Mouse (Mus musculus): ENCODE measurements around the gene Eif4g2. TPM values are rescaled to one million over a fixed set of nuclear protein-coding genes. Genes with fewer than 3 reads are reported as not detected.
A peak's percentile ranks its signal among the peaks of the same experiment; 100 is the strongest.

Eif4g2 gene
- polyA plus RNA-seq, 1 experiment, result 161 TPM

GRCm38 (mm10) chr7:111121522-111121921 lies 38.7 kb upstream of the Eif4g2 start:
- DNase-seq, result peak; percentile 83
- 13% methylated on average over 9 of the region's 9 CpGs for WGBS
- peak overlapping the region; percentile 99 for H3K27ac ChIP-seq (ENCODE audit: insufficient read depth, low read depth, low read length)
- TF ChIP-seq CTCF (conservative IDR thresholded peaks at IDR 0.05; ENCODE audit: insufficient read depth, insufficient read length, low read depth, low read length) (no peak), POLR2A (IDR thresholded peaks at IDR 0.05; ENCODE audit: low read depth, low read length) (no peak)
- peaks cover 2% of the 10 kb centered on the region; the same call in 1 of the 2 replicates for H3K4me1 ChIP-seq (ENCODE audit: control insufficient read depth, insufficient read depth, low read length)
- H3K4me3 ChIP-seq (ENCODE audit: insufficient read depth, low read depth, low read length), result peak overlapping the region; percentile 89
- H3K27me3 ChIP-seq (replicated peaks; ENCODE audit: control insufficient read depth, insufficient read depth, low read length), result no peaks in the 10 kb centered on the region
- no peaks in the 10 kb centered on the region; the same call in 1 of the 2 replicates for H3K36me3 ChIP-seq (ENCODE audit: control insufficient read depth, insufficient read depth, low read length)

GRCm38 (mm10) chr7:111109561-111109960 lies 26.7 kb upstream of the Eif4g2 start:
- Histone ChIP-seq H3K27ac (ENCODE audit: insufficient read depth, low read depth, low read length) (no peak overlapping the region), H3K27me3 (replicated peaks; ENCODE audit: control insufficient read depth, insufficient read depth, low read length) (no peaks in the 10 kb centered on the region), H3K36me3 (ENCODE audit: control insufficient read depth, insufficient read depth, low read length) (peaks cover 3% of the 10 kb centered on the region; the same call in 1 of the 2 replicates), H3K4me1 (ENCODE audit: control insufficient read depth, insufficient read depth, low read length) (0 out of 2 replicates have a peak, but pooled peaks cover 4% of the 10 kb centered on the region), H3K4me3 (ENCODE audit: insufficient read depth, low read depth, low read length) (no peak overlapping the region)
- WGBS, result 72% methylated on average over 2 of the region's 2 CpGs
- DNase-seq, result no peak
- TF ChIP-seq POLR2A (IDR thresholded peaks at IDR 0.05; ENCODE audit: low read depth, low read length) (no peak), CTCF (conservative IDR thresholded peaks at IDR 0.05; ENCODE audit: insufficient read depth, insufficient read length, low read depth, low read length) (no peak)

GRCm38 (mm10) chr7:111109161-111109560 lies 26.3 kb upstream of the Eif4g2 start:
- 94% methylated on average over 2 of the region's 2 CpGs for WGBS
- DNase-seq, result no peak
- Histone ChIP-seq H3K4me1 (ENCODE audit: control insufficient read depth, insufficient read depth, low read length) (no peaks in the 10 kb centered on the region), H3K27me3 (replicated peaks; ENCODE audit: control insufficient read depth, insufficient read depth, low read length) (no peaks in the 10 kb centered on the region), H3K4me3 (ENCODE audit: insufficient read depth, low read depth, low read length) (no peak overlapping the region), H3K36me3 (ENCODE audit: control insufficient read depth, insufficient read depth, low read length) (peaks cover 3% of the 10 kb centered on the region; the same call in 1 of the 2 replicates), H3K27ac (ENCODE audit: insufficient read depth, low read depth, low read length) (no peak overlapping the region)
- TF ChIP-seq POLR2A (IDR thresholded peaks at IDR 0.05; ENCODE audit: low read depth, low read length), result no peak

DNA sequence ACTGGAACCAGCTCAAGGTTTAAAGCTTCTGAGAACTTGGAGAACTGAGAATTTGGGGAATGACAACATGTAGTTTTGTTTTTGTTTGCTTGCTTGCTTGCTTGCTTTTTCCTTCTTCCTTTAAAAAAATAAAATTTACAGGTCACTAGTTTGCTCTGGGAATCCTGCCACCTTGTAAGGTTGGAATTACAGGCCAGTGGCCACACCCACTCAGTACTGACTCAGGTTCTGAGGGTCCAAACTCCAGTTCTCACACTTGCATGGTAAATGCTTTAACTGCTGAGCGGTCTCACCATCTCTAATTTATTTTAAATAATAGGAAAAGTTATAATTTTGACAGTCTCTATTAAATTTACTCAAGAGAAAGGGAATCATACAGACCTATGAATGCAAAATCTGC lies 15.4 kb upstream of the Eif4g2 start:
- H3K27me3 ChIP-seq (replicated peaks; ENCODE audit: control insufficient read depth, insufficient read depth, low read length), result no peaks in the 10 kb centered on the region
- peak overlapping the region; percentile 74 for H3K27ac ChIP-seq (ENCODE audit: insufficient read depth, low read depth, low read length)
- TF ChIP-seq POLR2A (IDR thresholded peaks at IDR 0.05; ENCODE audit: low read depth, low read length), result no peak
- no peak for TF ChIP-seq CTCF (conservative IDR thresholded peaks at IDR 0.05; ENCODE audit: insufficient read depth, insufficient read length, low read depth, low read length)
- no peaks in the 10 kb centered on the region for H3K36me3 ChIP-seq (ENCODE audit: control insufficient read depth, insufficient read depth, low read length)
- peaks cover 4% of the 10 kb centered on the region; the same call in 1 of the 2 replicates for H3K4me1 ChIP-seq (ENCODE audit: control insufficient read depth, insufficient read depth, low read length)
- no peak overlapping the region for H3K4me3 ChIP-seq (ENCODE audit: insufficient read depth, low read depth, low read length)
- peak; percentile 91 for DNase-seq
- WGBS, result 65% methylated on average over 1 of the region's 1 CpGs

- no peak for TF ChIP-seq CTCF (conservative IDR thresholded peaks at IDR 0.05; ENCODE audit: insufficient read depth, insufficient read length, low read depth, low read length)
- no peak for TF ChIP-seq POLR2A (IDR thresholded peaks at IDR 0.05; ENCODE audit: low read depth, low read length)
- no peak for DNase-seq
- Histone ChIP-seq H3K27ac (ENCODE audit: insufficient read depth, low read depth, low read length) (no peak overlapping the region), H3K27me3 (replicated peaks; ENCODE audit: control insufficient read depth, insufficient read depth, low read length) (no peaks in the 10 kb centered on the region), H3K4me3 (ENCODE audit: insufficient read depth, low read depth, low read length) (no peak overlapping the region), H3K36me3 (ENCODE audit: control insufficient read depth, insufficient read depth, low read length) (no peaks in the 10 kb centered on the region), H3K4me1 (ENCODE audit: control insufficient read depth, insufficient read depth, low read length) (peaks cover 4% of the 10 kb centered on the region; the same call in 1 of the 2 replicates)
- 80% methylated on average over 2 of the region's 2 CpGs for WGBS
These were observed 12.3 kb upstream of the Eif4g2 start for GRCm38 (mm10) chr7:111095169-111095568.

DNA sequence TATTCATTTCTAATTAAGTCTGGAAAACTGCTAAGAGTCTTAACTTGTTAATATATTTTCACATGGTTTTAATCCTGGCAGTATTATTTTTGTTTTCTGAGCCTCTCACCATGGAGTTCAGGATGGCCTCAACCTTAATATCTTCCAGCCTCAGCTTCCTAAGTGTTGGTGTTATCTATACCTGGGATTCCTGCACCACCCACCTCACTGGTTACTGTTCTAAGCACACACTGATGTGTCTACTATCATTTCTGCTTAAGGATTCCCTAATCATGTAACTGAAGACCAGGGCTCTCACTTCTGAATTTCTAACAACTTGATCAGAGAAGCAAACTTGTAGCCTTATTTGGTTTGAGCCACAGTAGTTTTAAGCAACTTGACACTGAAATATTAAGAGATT lies 2.3 kb upstream of the Eif4g2 start:
- Histone ChIP-seq H3K27ac (ENCODE audit: insufficient read depth, low read depth, low read length) (no peak overlapping the region), H3K36me3 (ENCODE audit: control insufficient read depth, insufficient read depth, low read length) (peaks cover 10% of the 10 kb centered on the region), H3K4me3 (ENCODE audit: insufficient read depth, low read depth, low read length) (no peak overlapping the region), H3K27me3 (replicated peaks; ENCODE audit: control insufficient read depth, insufficient read depth, low read length) (no peaks in the 10 kb centered on the region), H3K4me1 (ENCODE audit: control insufficient read depth, insufficient read depth, low read length) (no peaks in the 10 kb centered on the region)
- no peak for DNase-seq
- TF ChIP-seq CTCF (conservative IDR thresholded peaks at IDR 0.05; ENCODE audit: insufficient read depth, insufficient read length, low read depth, low read length) (no peak), POLR2A (IDR thresholded peaks at IDR 0.05; ENCODE audit: low read depth, low read length) (no peak)

- Histone ChIP-seq H3K36me3 (ENCODE audit: control insufficient read depth, insufficient read depth, low read length) (peaks cover 16% of the 10 kb centered on the region), H3K27ac (ENCODE audit: insufficient read depth, low read depth, low read length) (no peak overlapping the region), H3K4me1 (ENCODE audit: control insufficient read depth, insufficient read depth, low read length) (no peaks in the 10 kb centered on the region), H3K27me3 (replicated peaks; ENCODE audit: control insufficient read depth, insufficient read depth, low read length) (no peaks in the 10 kb centered on the region), H3K4me3 (ENCODE audit: insufficient read depth, low read depth, low read length) (no peak overlapping the region)
- 49% methylated on average over 2 of the region's 2 CpGs for WGBS
- DNase-seq, result no peak
- 0 out of 2 replicates have a peak, but pooled peaks have one; percentile 7 for TF ChIP-seq CTCF (conservative IDR thresholded peaks at IDR 0.05; ENCODE audit: insufficient read depth, insufficient read length, low read depth, low read length)
- TF ChIP-seq POLR2A (IDR thresholded peaks at IDR 0.05; ENCODE audit: low read depth, low read length), result no peak
These were observed 1.6 kb upstream of the Eif4g2 start for GRCm38 (mm10) chr7:111084443-111084842.

Measured in kidney, adult 2 months (tissue).